Mouse (Mus musculus): ENCODE measurements around the gene Aldh3a1. TPM values are rescaled to one million over a fixed set of nuclear protein-coding genes. Genes with fewer than 3 reads are reported as not detected.
"Not testable (repeated sequence)": the region's sequence is repeated elsewhere in the genome, so short reads cannot be mapped to it uniquely, and the experiment has no call there.

The Aldh3a1 gene
- polyA plus RNA-seq, 1 experiment from 2014 or later, result not detected

GRCm38 (mm10) chr11:61183820-61184219 lies 23.5 kb upstream of the Aldh3a1 start:
- ATAC-seq (replicated peaks; ENCODE audit: insufficient number of reproducible peaks, low FRiP score, low TSS enrichment), result no peak
- Histone ChIP-seq H3K4me3 (ENCODE audit: low read depth, low read length) (no peak overlapping the region), H3K36me3 (ENCODE audit: control insufficient read depth, insufficient read depth, low read length) (no peaks in the 10 kb centered on the region), H3K9me3 (replicated peaks; ENCODE audit: control insufficient read depth, low read length) (no peaks in the 10 kb centered on the region), H3K27ac (ENCODE audit: low read depth, low read length) (no peak overlapping the region), H3K27me3 (ENCODE audit: control insufficient read depth, insufficient read depth, low read length) (no peaks in the 10 kb centered on the region), H3K9ac (ENCODE audit: low read depth, low read length) (no peak overlapping the region), H3K4me1 (ENCODE audit: control insufficient read depth, insufficient read depth, low read length) (no peaks in the 10 kb centered on the region), H3K4me2 (no peak overlapping the region)
- WGBS (ENCODE audit: insufficient replicate concordance), result 71% methylated on average over 1 of the region's 1 CpGs

GRCm38 (mm10) chr11:61190776-61191175 lies 16.6 kb upstream of the Aldh3a1 start:
- no peak overlapping the region for H3K4me3 ChIP-seq (ENCODE audit: low read depth, low read length)
- ATAC-seq (replicated peaks; ENCODE audit: insufficient number of reproducible peaks, low FRiP score, low TSS enrichment), result no peak
- no peaks in the 10 kb centered on the region for H3K9me3 ChIP-seq (replicated peaks; ENCODE audit: control insufficient read depth, low read length)
- no peaks in the 10 kb centered on the region for H3K4me1 ChIP-seq (ENCODE audit: control insufficient read depth, insufficient read depth, low read length)
- H3K36me3 ChIP-seq (ENCODE audit: control insufficient read depth, insufficient read depth, low read length), result no peaks in the 10 kb centered on the region
- no peak overlapping the region for H3K4me2 ChIP-seq
- H3K9ac ChIP-seq (ENCODE audit: low read depth, low read length), result no peak overlapping the region
- peaks cover 3% of the 10 kb centered on the region; the same call in 1 of the 2 replicates for H3K27me3 ChIP-seq (ENCODE audit: control insufficient read depth, insufficient read depth, low read length)
- no peak overlapping the region for H3K27ac ChIP-seq (ENCODE audit: low read depth, low read length)
- WGBS (ENCODE audit: insufficient replicate concordance), result 88% methylated on average over 2 of the region's 2 CpGs

GRCm38 (mm10) chr11:61192123-61192522 lies 15.2 kb upstream of the Aldh3a1 start:
- not testable (repeated sequence) for H3K27me3 ChIP-seq (ENCODE audit: control insufficient read depth, insufficient read depth, low read length); H3K9ac ChIP-seq (ENCODE audit: low read depth, low read length); ATAC-seq (replicated peaks; ENCODE audit: insufficient number of reproducible peaks, low FRiP score, low TSS enrichment); H3K9me3 ChIP-seq (replicated peaks; ENCODE audit: control insufficient read depth, low read length); H3K27ac ChIP-seq (ENCODE audit: low read depth, low read length); H3K36me3 ChIP-seq (ENCODE audit: control insufficient read depth, insufficient read depth, low read length); H3K4me1 ChIP-seq (ENCODE audit: control insufficient read depth, insufficient read depth, low read length); H3K4me2 ChIP-seq; H3K4me3 ChIP-seq (ENCODE audit: low read depth, low read length)
- 96% methylated on average over 7 of the region's 10 CpGs for WGBS (ENCODE audit: insufficient replicate concordance)

GRCm38 (mm10) chr11:61192779-61193178 lies 14.6 kb upstream of the Aldh3a1 start:
- Histone ChIP-seq H3K36me3 (ENCODE audit: control insufficient read depth, insufficient read depth, low read length) (no peaks in the 10 kb centered on the region), H3K9ac (ENCODE audit: low read depth, low read length) (no peak overlapping the region), H3K9me3 (replicated peaks; ENCODE audit: control insufficient read depth, low read length) (no peaks in the 10 kb centered on the region), H3K27ac (ENCODE audit: low read depth, low read length) (no peak overlapping the region), H3K27me3 (ENCODE audit: control insufficient read depth, insufficient read depth, low read length) (peaks cover 3% of the 10 kb centered on the region; the same call in 1 of the 2 replicates), H3K4me1 (ENCODE audit: control insufficient read depth, insufficient read depth, low read length) (no peaks in the 10 kb centered on the region), H3K4me3 (ENCODE audit: low read depth, low read length) (no peak overlapping the region), H3K4me2 (no peak overlapping the region)
- 93% methylated on average over 2 of the region's 2 CpGs for WGBS (ENCODE audit: insufficient replicate concordance)
- ATAC-seq (replicated peaks; ENCODE audit: insufficient number of reproducible peaks, low FRiP score, low TSS enrichment), result no peak

GRCm38 (mm10) chr11:61193392-61193791 lies 13.9 kb upstream of the Aldh3a1 start:
- Histone ChIP-seq H3K27ac (ENCODE audit: low read depth, low read length) (no peak overlapping the region), H3K9ac (ENCODE audit: low read depth, low read length) (no peak overlapping the region), H3K4me3 (ENCODE audit: low read depth, low read length) (no peak overlapping the region), H3K4me2 (no peak overlapping the region), H3K9me3 (replicated peaks; ENCODE audit: control insufficient read depth, low read length) (no peaks in the 10 kb centered on the region), H3K4me1 (ENCODE audit: control insufficient read depth, insufficient read depth, low read length) (no peaks in the 10 kb centered on the region), H3K27me3 (ENCODE audit: control insufficient read depth, insufficient read depth, low read length) (peaks cover 3% of the 10 kb centered on the region; the same call in 1 of the 2 replicates), H3K36me3 (ENCODE audit: control insufficient read depth, insufficient read depth, low read length) (no peaks in the 10 kb centered on the region)
- ATAC-seq (replicated peaks; ENCODE audit: insufficient number of reproducible peaks, low FRiP score, low TSS enrichment), result no peak
- WGBS (ENCODE audit: insufficient replicate concordance), result 8% methylated on average over 9 of the region's 9 CpGs

GRCm38 (mm10) chr11:61196616-61197353 lies 10.6 kb upstream of the Aldh3a1 start:
- H3K9me3 ChIP-seq (replicated peaks; ENCODE audit: control insufficient read depth, low read length), result no peaks in the 10 kb centered on the region
- no peaks in the 10 kb centered on the region for H3K36me3 ChIP-seq (ENCODE audit: control insufficient read depth, insufficient read depth, low read length)
- H3K4me1 ChIP-seq (ENCODE audit: control insufficient read depth, insufficient read depth, low read length), result no peaks in the 10 kb centered on the region
- WGBS (ENCODE audit: insufficient replicate concordance), result 77% methylated on average over 14 of the region's 14 CpGs
- H3K4me3 ChIP-seq (ENCODE audit: low read depth, low read length), result no peak overlapping the region
- ATAC-seq (replicated peaks; ENCODE audit: insufficient number of reproducible peaks, low FRiP score, low TSS enrichment), result no peak
- H3K27ac ChIP-seq (ENCODE audit: low read depth, low read length), result no peak overlapping the region
- H3K9ac ChIP-seq (ENCODE audit: low read depth, low read length), result no peak overlapping the region
- H3K4me2 ChIP-seq, result no peak overlapping the region
- H3K27me3 ChIP-seq (ENCODE audit: control insufficient read depth, insufficient read depth, low read length), result peaks cover 3% of the 10 kb centered on the region; the same call in 1 of the 2 replicates

GRCm38 (mm10) chr11:61197935-61198334 lies 9.4 kb upstream of the Aldh3a1 start:
- ATAC-seq (replicated peaks; ENCODE audit: insufficient number of reproducible peaks, low FRiP score, low TSS enrichment), result no peak
- no peak overlapping the region for H3K4me3 ChIP-seq (ENCODE audit: low read depth, low read length)
- peaks cover 3% of the 10 kb centered on the region; the same call in 1 of the 2 replicates for H3K27me3 ChIP-seq (ENCODE audit: control insufficient read depth, insufficient read depth, low read length)
- no peak overlapping the region for H3K4me2 ChIP-seq
- no peaks in the 10 kb centered on the region for H3K4me1 ChIP-seq (ENCODE audit: control insufficient read depth, insufficient read depth, low read length)
- no peak overlapping the region for H3K9ac ChIP-seq (ENCODE audit: low read depth, low read length)
- no peaks in the 10 kb centered on the region for H3K36me3 ChIP-seq (ENCODE audit: control insufficient read depth, insufficient read depth, low read length)
- H3K27ac ChIP-seq (ENCODE audit: low read depth, low read length), result no peak overlapping the region
- no peaks in the 10 kb centered on the region for H3K9me3 ChIP-seq (replicated peaks; ENCODE audit: control insufficient read depth, low read length)

GRCm38 (mm10) chr11:61199620-61200362 lies 7.5 kb upstream of the Aldh3a1 start:
- H3K9me3 ChIP-seq (replicated peaks; ENCODE audit: control insufficient read depth, low read length), result no peaks in the 10 kb centered on the region
- H3K4me1 ChIP-seq (ENCODE audit: control insufficient read depth, insufficient read depth, low read length), result no peaks in the 10 kb centered on the region
- H3K27ac ChIP-seq (ENCODE audit: low read depth, low read length), result no peak overlapping the region
- H3K4me3 ChIP-seq (ENCODE audit: low read depth, low read length), result no peak overlapping the region
- H3K36me3 ChIP-seq (ENCODE audit: control insufficient read depth, insufficient read depth, low read length), result no peaks in the 10 kb centered on the region
- ATAC-seq (replicated peaks; ENCODE audit: insufficient number of reproducible peaks, low FRiP score, low TSS enrichment), result no peak
- no peaks in the 10 kb centered on the region for H3K27me3 ChIP-seq (ENCODE audit: control insufficient read depth, insufficient read depth, low read length)
- WGBS (ENCODE audit: insufficient replicate concordance), result 65% methylated on average over 4 of the region's 4 CpGs
- H3K9ac ChIP-seq (ENCODE audit: low read depth, low read length), result no peak overlapping the region
- no peak overlapping the region for H3K4me2 ChIP-seq
